Mouse (Mus musculus): Measurements from ENCODE around the gene Cpne4.

DNA sequence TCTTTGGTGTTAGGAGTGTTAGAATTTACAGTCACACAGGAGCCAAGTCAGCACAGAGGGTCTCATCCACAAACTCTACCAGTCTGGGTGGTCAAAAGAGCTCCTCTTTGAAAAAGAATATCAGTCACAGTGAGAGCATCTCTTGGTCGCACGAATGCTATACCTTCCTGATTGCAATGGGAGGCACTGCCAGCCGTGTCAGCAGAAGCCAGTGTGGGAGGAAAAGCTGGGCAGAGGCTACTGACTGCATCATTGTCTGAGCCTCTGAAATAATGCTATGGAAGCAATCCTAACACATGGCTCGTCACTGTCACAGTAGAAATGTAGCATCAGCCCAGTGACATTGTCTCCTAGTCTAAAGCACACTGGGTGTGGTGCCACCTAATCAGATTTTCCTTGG is 531.4 kb downstream of the Cpne4 start:
- TF ChIP-seq CTCF (conservative IDR thresholded peaks at IDR 0.05 in 1 of 2, IDR thresholded peaks at IDR 0.05 in 1 of 2; ENCODE audit: low read depth in 2 of 2, low read length in 2 of 2) (no peak), JUND (conservative IDR thresholded peaks at IDR 0.05; ENCODE audit: low read depth, low read length) (no peak), POLR2A (IDR thresholded peaks at IDR 0.05; ENCODE audit: low read depth, low read length) (no peak)
